Mouse (Mus musculus) retina, adult 2 months (tissue): ENCODE measurements around the gene Ier3.

Source experiments
- DNase-seq: peaks from one replicate; pipeline ENCODE4 v3.0.0-alpha.2; 2012; ENCODE audit warnings: low read depth, low spot score

Ier3 gene

GRCm38 (mm10) chr17:35810900-35811648, 10.4 kb upstream of the Ier3 start:
- DNase-seq = no peak

DNA sequence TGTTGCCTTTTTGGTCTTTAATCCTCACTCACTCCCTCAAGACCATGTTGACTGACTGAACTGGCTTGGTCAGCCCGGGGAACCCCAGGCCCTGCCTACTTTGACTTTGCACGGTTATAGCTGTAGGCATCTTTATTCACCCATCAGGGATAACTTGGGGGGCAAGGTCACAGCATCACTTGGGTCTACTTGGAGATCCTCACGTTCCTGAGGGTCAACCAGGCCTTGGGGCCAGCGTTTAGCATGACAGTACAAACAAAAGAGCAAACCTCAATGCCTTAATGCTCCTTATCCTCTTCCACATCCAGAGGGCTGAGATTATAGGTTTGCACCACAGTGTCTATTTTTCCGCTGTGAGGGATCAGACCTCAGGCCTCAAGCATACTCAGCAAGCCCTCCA, 9.2 kb upstream of the Ier3 start:
- DNase-seq = no peak

DNA sequence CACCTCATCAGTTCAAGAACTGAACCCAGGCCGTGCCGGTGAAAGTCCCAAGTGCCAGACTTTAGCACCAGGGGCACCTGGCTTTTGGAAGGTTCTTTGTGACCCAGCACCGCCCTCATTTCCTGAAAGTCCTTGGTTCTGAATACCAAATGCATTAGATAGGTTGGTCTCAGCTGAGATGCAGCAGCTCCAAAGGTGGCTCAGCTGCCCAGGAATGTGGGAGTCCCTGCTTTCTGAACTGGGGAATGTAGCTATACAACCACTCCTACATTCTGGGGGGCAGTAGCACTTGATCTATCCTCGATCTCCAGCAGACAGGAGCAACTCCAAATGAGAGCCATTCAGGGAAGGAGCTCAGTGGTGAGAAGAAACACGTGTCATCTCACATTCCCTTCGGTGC, 8.7 kb upstream of the Ier3 start:
- no peak for DNase-seq

DNA sequence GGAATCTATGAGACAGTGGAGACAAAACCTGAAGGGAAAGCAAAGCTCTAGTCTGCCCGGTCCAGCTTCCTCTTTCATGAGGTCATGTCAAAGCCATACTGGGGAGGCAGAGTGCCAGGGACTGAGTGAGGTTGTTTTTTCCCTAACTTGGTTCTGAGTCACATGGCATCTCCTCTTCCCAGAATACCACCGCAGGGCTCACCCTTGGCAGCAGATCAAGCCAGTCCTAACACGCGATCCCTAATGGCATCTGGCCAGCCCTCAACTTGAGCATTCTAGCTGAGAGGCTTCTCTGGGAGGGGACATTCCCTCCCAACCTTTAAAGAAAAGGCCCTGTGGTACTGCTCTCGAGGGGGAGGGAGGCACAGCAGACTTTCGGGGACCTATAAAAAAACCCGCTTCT, 8.2 kb upstream of the Ier3 start:
- no peak for DNase-seq

- no peak for DNase-seq
Observed at GRCm38 (mm10) chr17:35813653-35814052, 7.8 kb upstream of the Ier3 start.

GRCm38 (mm10) chr17:35814678-35815077, 6.8 kb upstream of the Ier3 start:
- no peak for DNase-seq

GRCm38 (mm10) chr17:35815836-35816235, 5.6 kb upstream of the Ier3 start:
- DNase-seq = no peak

- no peak for DNase-seq
Observed at GRCm38 (mm10) chr17:35816686-35817085, 4.8 kb upstream of the Ier3 start.

DNA sequence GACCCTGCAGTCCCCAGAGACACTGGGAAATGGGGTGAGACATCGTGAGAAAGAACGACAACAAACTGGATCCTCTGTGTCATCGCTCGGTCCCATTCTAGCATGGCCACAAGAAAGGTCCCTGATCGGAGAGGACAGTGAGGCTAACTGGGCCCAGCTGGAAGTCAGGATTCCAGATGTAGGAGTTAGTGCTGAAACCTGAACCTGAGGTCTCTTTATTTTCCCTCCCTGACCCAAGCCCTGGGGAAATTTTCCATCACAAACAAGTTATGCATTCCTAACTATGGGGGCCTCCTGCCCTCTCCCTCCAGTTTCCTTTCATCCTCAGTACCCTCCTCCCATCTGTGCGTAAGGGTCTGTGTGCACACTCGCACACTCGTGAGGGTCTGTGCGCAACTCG, 4.3 kb upstream of the Ier3 start:
- no peak for DNase-seq

- no peak for DNase-seq
Observed at GRCm38 (mm10) chr17:35820111-35820510, 1.4 kb upstream of the Ier3 start.

DNA sequence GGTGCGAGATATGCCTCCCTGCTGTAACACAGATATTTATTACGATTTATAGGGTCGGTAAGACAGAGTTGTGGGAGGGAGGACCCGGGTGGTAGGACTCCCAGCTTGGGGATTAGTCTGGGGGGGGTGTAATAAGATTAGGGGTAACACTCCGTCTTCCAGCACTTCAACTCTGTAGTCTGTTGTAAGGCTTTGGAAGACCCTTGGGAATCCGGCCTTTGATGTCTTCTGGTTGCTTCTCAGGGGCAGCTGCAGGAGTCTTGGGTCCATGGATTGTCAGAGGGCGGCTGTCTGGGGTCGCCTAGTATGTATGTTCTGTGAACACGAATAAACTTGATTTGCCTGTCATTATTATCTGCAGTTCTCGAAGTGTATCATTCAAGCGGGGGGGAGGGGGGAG, 1.1 kb downstream of the Ier3 start:
- DNase-seq = no peak

DNA sequence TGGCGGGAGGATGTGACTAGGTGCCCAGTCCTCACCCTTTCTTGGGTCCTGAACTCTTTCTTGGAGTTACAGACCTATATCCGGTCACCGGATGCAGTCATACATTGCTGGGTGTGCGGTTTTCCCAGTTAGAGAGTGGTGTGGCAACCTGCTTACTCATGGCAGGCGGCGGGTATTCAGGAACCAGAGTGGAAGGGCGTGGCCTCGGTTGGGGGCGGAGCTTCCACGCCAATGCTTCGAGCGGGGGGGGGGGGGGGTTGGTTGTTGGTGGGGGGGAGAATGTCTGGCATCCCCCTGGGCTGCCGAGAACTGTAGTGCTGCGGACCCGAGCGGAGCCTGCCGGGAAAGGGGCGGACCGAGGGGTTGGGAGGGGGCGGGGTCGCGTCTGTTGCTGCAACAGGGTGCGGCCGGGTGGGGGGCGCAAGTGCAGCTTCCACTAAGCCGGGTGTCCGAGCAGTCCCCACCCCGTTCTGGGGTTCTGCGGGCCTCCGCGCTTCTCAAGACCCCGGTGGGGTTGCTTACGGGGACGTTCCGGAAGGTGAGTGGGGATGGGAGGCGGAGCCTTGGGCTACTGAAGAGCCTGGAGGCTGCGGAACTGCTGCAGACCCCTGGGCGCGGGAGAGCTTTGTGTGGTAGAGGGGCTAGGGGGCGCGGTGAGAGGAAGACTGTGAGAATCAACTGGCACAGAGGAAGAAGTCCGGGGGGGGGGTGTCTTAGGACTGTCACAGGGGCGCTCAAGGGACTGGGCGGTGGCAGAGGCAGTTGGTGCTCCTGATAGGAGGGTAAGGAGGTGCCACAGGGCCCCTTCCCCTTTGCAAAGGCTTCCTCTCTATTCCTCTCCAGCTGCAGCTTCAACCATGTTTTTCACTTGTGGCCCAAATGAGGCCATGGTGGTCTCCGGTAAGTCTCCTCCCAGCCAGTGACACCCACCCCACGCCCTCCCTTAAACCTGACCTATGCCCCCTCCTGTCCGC, 1.8 kb downstream of the Ier3 start, which contains the start of gene Flot1:
Gene Flot1, plus strand, starts transcription at position 267 of the 974 bp plus-strand sequence.
- DNase-seq = no peak

DNA sequence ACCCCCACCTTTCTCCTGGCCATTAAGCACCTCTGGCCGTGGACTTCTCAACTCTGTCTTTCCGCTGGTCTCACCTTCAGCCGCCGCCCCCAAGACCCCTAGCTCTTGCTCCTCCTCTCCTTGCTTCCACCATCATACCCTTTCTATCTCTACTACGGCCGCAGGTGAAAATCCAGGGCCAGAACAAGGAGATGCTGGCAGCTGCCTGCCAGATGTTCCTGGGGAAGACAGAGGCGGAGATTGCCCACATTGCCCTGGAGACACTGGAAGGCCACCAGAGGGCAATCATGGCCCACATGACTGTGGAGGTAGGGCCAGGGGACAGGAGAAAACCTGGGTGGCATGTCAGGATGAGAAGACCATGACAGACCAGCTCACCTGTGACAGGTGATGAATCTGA, 2.9 kb downstream of the Ier3 start:
- no peak for DNase-seq

- DNase-seq = no peak
Observed at GRCm38 (mm10) chr17:35825109-35825850, 3.8 kb downstream of the Ier3 start.

DNA sequence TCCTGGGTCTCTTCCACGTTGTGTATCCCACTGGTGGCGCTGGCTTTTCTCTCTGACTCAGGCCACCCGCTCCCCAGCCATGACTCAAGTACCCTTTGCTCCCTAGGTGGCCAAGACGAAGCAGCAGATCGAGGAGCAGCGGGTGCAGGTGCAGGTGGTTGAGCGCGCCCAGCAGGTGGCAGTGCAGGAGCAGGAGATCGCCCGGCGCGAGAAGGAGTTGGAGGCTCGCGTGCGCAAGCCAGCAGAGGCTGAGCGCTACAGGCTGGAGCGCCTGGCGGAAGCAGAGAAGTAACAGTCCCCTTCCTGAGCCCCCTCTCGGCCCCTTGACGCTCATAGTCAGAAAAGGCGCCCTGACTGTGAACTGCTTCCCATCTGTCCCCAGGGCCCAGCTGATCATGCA, 8.3 kb downstream of the Ier3 start:
- DNase-seq = no peak

DNA sequence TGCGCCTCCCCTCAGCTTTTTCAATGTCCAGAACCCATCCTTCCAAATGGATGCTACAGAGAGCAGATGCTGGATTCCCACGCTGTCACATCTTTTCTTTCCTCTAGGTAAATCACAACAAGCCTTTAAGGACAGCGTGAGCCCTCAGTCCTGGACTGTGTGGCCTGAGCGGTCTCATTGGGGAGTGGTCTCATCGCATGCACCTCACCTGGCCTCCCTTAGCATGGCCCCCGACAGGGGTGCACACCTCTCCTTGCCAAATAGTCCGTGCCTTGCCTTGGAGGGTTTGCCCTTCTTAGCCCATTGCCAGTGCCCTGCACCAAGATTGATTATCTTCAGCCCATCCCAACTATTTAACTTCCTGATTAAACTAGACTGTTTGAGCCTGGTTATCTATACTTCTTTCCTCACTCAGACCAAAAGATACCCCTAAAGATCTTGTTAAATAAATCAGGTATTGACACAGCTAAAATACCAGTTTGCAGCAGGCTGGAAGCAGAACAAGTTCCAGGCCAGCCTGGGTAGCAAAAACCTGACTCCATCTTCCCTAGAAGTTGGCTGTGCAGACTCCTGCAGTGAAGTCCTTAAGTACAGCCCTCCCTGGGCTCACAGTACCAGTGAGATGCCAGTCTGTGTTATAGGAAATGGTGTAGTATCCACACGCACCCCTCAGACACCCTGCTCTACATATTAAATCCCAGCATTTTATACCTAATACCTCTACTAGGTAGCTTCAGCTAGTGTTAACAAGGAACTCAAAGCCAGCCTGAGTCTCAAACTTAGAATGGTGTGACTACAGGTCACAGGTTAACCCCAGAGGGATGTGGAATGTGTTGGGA, 11.1 kb downstream of the Ier3 start:
- DNase-seq = no peak

- DNase-seq = no peak
Observed at GRCm38 (mm10) chr17:35833239-35833751, 11.8 kb downstream of the Ier3 start.

GRCm38 (mm10) chr17:35833894-35834293, 12.4 kb downstream of the Ier3 start:
- DNase-seq = no peak

DNA sequence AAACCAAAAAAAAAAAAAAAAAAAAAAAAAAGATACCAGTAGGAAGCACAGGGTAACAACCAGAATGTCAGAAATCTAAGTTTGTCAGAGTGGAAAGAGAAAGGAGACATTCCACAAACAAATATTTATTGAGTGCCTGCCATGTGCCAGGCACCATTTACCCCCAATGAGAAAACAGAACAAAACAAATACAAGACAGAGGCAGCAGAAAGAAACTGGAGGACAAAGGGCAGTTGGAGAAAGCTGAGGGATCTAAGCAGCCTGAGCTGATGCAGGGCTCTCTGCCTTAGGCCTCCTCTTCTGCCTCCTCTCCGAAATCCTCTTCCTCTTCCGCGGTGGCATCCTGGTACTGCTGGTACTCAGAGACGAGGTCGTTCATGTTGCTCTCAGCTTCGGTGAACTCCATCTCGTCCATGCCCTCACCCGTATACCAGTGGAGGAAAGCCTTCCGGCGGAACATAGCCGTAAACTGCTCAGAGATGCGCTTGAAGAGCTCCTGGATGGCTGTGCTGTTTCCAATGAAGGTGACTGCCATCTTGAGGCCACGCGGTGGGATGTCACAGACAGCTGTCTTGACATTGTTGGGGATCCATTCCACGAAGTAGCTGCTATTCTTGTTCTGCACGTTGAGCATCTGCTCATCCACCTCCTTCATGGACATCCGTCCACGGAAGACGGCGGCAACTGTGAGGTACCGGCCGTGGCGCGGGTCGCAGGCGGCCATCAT, 13.4 kb downstream of the Ier3 start:
- DNase-seq = no peak
